Mouse (Mus musculus): ENCODE data around the gene Trp53i13.

The Trp53i13 gene

DNA sequence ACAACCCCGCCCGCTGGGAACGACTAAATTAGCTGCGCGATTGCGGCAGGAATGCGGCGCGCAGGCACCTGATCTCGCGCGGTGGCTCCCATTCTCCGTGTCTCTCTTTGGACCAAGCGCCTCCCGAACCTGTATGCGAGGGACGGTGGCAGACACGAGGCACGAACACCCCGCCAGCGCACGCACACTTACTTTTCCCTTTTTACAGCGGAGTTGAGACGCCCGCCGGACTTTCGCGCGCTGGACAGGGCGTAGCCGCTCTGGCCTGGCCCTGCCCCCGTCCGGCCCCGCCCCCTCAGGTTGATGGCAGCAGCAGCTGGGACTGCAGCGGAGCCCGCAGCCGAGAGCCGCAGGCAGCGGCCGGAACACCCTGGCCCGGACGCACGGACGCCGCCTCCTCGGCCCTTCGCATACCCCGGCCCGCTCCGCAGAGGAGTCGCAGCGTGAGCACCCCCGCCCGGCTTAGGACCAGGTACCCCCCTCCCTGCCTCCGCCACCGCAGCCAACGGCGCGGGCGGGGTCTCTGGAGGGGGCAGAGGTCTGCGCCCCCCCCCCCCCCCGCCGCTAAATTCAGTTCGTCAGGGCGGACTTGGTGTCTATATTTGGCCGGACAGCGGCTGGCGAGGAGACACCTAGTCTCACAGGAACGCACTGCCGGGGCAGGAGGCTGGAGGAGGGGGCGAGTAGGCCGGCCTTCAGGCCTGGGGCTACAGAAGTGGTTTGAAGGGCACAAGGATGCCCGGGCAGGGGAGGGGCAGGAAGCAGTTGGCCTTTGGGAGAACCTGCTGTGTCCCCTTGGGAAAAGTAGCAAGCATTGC, 53.3 kb downstream of the Trp53i13 start, which contains the start of gene Coro6:
Coro6 (plus strand) TSS at position 129 of the 818 bp plus-strand sequence.
- peak; percentile 84 for DNase-seq (ENCODE audit: low read depth)

DNA sequence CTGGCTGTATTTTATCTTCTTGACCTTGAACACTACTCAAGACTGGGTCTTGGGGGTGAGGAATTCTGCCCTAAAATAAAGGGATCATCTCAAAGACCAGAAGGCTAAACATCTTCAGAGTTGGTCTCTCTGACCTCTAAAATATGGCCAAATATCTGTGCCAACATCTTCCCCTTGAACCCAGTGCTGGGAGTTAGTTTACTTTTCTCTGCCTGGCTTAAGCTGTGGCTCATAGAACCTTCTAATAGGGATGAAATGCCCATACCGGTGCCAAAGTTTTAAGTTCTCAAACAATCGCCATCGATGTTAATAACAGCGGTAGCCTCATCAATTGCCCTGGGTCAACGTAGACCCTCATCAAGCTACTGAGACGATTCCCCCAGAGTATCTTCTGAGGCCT, 53.9 kb downstream of the Trp53i13 start:
- no peak for DNase-seq (ENCODE audit: low read depth)
